Mouse (Mus musculus) hindlimb bud, embryonic 11.5 days (tissue): ENCODE results near the gene Gm6882.
"Not testable (repeated sequence)": the region's sequence is repeated elsewhere in the genome, so short reads cannot be mapped to it uniquely, and the experiment has no call there.

Experiments
- DNase-seq: peaks from one replicate; pipeline ENCODE4 v3.0.0-alpha.2; 2012; ENCODE audit warnings: low read depth, low spot score; ENCODE audit errors: extremely low spot score

The Gm6882 gene

DNA sequence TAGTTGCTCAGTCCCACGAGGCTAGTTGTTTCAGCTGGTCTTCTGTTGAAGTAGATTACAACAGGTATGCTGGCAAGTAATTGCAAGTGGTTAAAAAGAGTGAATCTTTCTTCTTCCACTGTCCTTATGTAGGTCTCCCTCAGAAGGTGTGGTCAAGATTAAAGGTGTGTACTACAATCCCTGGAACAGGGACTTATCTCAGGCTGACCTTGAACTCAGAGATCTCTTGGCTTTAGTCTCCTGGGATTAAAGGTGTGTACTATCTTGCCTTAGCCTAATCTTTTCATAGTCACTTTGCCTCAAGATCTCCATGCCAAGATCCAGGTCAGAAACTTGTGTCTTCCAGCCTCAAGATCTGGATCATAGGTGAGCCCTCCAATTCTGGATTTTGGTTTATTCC, at the start of gene Gm6882:
TSS of gene Gm6882 (minus strand) at position 101 of the 400 bp plus-strand sequence.
- DNase-seq, result not testable (repeated sequence)
